Mouse (Mus musculus): ENCODE measurements around the gene Gm11757.
"Not testable (repeated sequence)": the region's sequence is repeated elsewhere in the genome, so short reads cannot be mapped to it uniquely, and the experiment has no call there.

Gm11757 gene

DNA sequence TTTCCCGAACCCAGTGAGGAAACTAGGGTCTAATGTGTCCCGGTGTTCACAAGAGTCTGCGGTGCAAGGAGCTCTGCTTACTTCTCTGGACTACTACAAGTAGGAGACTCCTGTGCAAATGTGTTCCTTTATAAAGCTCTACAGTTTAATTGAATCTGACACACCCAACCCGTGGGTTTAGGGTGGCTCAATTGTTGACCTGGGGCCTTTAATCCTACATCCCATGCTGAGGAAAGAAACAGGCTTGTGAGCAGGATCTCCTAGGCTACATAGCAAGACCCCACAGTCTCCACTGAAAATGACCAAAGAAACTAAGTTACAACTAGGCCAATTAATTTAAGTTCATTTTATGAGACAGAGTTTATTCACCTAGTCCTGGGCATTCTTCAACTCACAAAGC is at the start of gene Gm11757:
TSS of gene Gm11757 (minus strand) at position 101 of the 400 bp plus-strand sequence.
- DNase-seq (ENCODE audit: low spot score), result not testable (repeated sequence)

DNA sequence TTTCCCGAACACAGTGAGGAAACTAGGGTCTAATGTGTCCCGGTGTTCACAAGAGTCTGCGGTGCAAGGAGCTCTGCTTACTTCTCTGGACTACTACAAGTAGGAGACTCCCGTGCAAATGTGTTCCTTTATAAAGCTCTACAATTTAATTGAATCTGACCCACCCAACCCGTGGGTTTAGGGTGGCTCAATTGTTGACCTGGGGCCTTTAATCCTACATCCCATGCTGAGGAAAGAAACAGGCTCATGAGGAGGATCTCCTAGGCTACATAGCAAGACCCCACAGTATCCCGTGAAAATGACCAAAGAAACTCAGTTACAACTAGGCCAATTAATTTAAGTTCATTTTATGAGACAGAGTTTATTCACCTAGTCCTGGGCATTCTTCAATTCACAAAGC is 29.7 kb upstream of the Gm11757 start, which contains the start of gene Gm11756:
TSS of gene Gm11756 (minus strand) at position 101 of the 400 bp plus-strand sequence.
- DNase-seq (ENCODE audit: low spot score), result not testable (repeated sequence)

DNA sequence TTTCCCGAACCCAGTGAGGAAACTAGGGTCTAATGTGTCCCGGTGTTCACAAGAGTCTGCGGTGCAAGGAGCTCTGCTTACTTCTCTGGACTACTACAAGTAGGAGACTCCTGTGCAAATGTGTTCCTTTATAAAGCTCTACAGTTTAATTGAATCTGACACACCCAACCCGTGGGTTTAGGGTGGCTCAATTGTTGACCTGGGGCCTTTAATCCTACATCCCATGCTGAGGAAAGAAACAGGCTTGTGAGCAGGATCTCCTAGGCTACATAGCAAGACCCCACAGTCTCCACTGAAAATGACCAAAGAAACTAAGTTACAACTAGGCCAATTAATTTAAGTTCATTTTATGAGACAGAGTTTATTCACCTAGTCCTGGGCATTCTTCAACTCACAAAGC is 14.9 kb upstream of the Gm11757 start, which contains the start of gene Gm13871:
TSS of gene Gm13871 (minus strand) at position 101 of the 400 bp plus-strand sequence.
- not testable (repeated sequence) for DNase-seq (ENCODE audit: low spot score)

DNA sequence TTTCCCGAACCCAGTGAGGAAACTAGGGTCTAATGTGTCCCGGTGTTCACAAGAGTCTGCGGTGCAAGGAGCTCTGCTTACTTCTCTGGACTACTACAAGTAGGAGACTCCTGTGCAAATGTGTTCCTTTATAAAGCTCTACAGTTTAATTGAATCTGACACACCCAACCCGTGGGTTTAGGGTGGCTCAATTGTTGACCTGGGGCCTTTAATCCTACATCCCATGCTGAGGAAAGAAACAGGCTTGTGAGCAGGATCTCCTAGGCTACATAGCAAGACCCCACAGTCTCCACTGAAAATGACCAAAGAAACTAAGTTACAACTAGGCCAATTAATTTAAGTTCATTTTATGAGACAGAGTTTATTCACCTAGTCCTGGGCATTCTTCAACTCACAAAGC is 14.7 kb downstream of the Gm11757 start, which contains the start of gene Gm11758:
TSS of gene Gm11758 (minus strand) at position 101 of the 400 bp plus-strand sequence.
- DNase-seq (ENCODE audit: low spot score), result not testable (repeated sequence)

All from urinary bladder, postnatal 14 days (tissue).